Comparison of ENCODE assay signal across 18 mouse cellular contexts in the genomic region with DNA sequence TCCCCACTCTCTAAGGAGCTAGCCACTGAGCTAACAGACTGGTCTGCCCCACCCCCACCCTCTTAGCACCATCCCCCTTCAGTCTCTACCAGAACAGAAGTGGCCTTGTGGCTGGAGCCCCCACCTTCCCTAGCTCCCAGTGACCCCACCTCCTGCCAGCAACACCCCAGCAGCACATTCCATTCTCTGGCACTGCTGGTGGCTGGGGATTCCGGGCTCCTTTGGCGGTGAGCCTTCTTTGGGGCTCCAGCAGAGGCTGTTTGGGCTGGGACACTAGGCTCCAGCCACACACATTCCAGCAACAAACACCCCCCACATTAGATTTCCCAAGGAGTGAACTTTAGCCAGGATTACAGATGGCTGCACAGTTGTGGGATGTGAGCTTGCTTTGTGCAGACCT. TPM values are rescaled to one million over a fixed set of nuclear protein-coding genes. Genes with fewer than 3 reads are reported as not detected.
A peak's percentile ranks its signal among the peaks of the same experiment; 100 is the strongest.
DNase-seq lines count a peak whose midpoint lies in the region; ATAC-seq lines count a peak whose summit lies in the region.
"Had no signal": no experiment of that assay in that cellular context is flagged by ENCODE, and none has a peak within 500 bp of the region (broad histone marks: within the 10 kb centered on the region; RNA-seq: fewer than 3 reads in every experiment).

No protein-coding gene starts in this region.

- no peak overlapping the region for H3K9ac ChIP-seq in hindbrain, embryonic 16.5 days (ENCODE audit: low read depth, low read length)
- no peak overlapping the region for H3K9ac ChIP-seq in hindbrain, embryonic 11.5 days (ENCODE audit: low read depth, low read length)
- no peak overlapping the region for H3K9ac ChIP-seq in neural tube, embryonic 13.5 days
- no peak overlapping the region for H3K9ac ChIP-seq in neural tube, embryonic 15.5 days (replicated peaks)
- H3K9ac ChIP-seq: heart, embryonic 12.5 days; hindbrain, embryonic 14.5 days; liver, embryonic 13.5 days had no signal

- H3K4me3 ChIP-seq in hindbrain, embryonic 16.5 days (ENCODE audit: low read length), result no peak overlapping the region
- H3K4me3 ChIP-seq in hindbrain, embryonic 11.5 days (ENCODE audit: low read depth, low read length), result no peak overlapping the region
- H3K4me3 ChIP-seq in neural tube, embryonic 13.5 days, result no peak overlapping the region
- H3K4me3 ChIP-seq in neural tube, embryonic 15.5 days (replicated peaks), result no peak overlapping the region
- H3K4me3 ChIP-seq: heart, embryonic 12.5 days; left cerebral cortex, adult 2 months; liver, embryonic 13.5 days; megakaryocyte, embryonic 14.5 days had no signal

- 57% methylated on average over 2 of the region's 2 CpGs for WGBS in hindbrain, embryonic 16.5 days
- 55% methylated on average over 2 of the region's 2 CpGs for WGBS in hindbrain, embryonic 11.5 days
- 61% methylated on average over 2 of the region's 2 CpGs for WGBS in neural tube, embryonic 13.5 days
- 62% methylated on average over 2 of the region's 2 CpGs for WGBS in neural tube, embryonic 15.5 days

- no peak overlapping the region for H3K4me2 ChIP-seq in hindbrain, embryonic 16.5 days (ENCODE audit: low read length)
- no peak overlapping the region for H3K4me2 ChIP-seq in hindbrain, embryonic 11.5 days (replicated peaks; ENCODE audit: low read depth, low read length)
- no peak overlapping the region for H3K4me2 ChIP-seq in neural tube, embryonic 13.5 days
- H3K4me2 ChIP-seq in neural tube, embryonic 15.5 days, result no peak overlapping the region
- H3K4me2 ChIP-seq: heart, embryonic 12.5 days; hindbrain, embryonic 14.5 days; liver, embryonic 13.5 days had no signal

- peak; percentile 49 for ATAC-seq in hindbrain, embryonic 16.5 days
- no peak for ATAC-seq in hindbrain, embryonic 11.5 days (ENCODE audit: low FRiP score)
- ATAC-seq in neural tube, embryonic 13.5 days (ENCODE audit: low read depth), result no peak
- ATAC-seq in neural tube, embryonic 15.5 days (ENCODE audit: low FRiP score), result no peak

- no peaks in the 10 kb centered on the region for H3K27me3 ChIP-seq in hindbrain, embryonic 16.5 days (replicated peaks; ENCODE audit: control insufficient read depth, insufficient read depth, low read length)
- H3K27me3 ChIP-seq in hindbrain, embryonic 11.5 days (ENCODE audit: control insufficient read depth, insufficient read depth, low read length), result no peaks in the 10 kb centered on the region; the same call in 1 of the 2 replicates
- peaks cover 5% of the 10 kb centered on the region for H3K27me3 ChIP-seq in neural tube, embryonic 13.5 days
- H3K27me3 ChIP-seq in neural tube, embryonic 15.5 days (replicated peaks), result no peaks in the 10 kb centered on the region

- H3K27ac ChIP-seq in hindbrain, embryonic 16.5 days (ENCODE audit: low read depth, low read length), result no peak overlapping the region
- no peak overlapping the region for H3K27ac ChIP-seq in hindbrain, embryonic 11.5 days (ENCODE audit: low read depth, low read length)
- H3K27ac ChIP-seq in neural tube, embryonic 13.5 days (replicated peaks), result peak overlapping the region; percentile 9; the same call in 1 of the 2 replicates
- no peak overlapping the region for H3K27ac ChIP-seq in neural tube, embryonic 15.5 days (replicated peaks)
- H3K27ac ChIP-seq: hindbrain, embryonic 14.5 days; left cerebral cortex, adult 2 months; liver, embryonic 13.5 days had no signal

- peaks cover 13% of the 10 kb centered on the region; the same call in 1 of the 2 replicates for H3K36me3 ChIP-seq in hindbrain, embryonic 16.5 days (ENCODE audit: control insufficient read depth, insufficient read depth, low read length)
- H3K36me3 ChIP-seq in hindbrain, embryonic 11.5 days (ENCODE audit: control insufficient read depth, insufficient read depth, low read length), result no peaks in the 10 kb centered on the region; the same call in 1 of the 2 replicates
- H3K36me3 ChIP-seq in neural tube, embryonic 13.5 days, result peaks cover 54% of the 10 kb centered on the region
- H3K36me3 ChIP-seq in neural tube, embryonic 15.5 days, result peaks cover 30% of the 10 kb centered on the region

- H3K9me3 ChIP-seq in hindbrain, embryonic 16.5 days (ENCODE audit: control insufficient read depth, low read length), result no peaks in the 10 kb centered on the region
- H3K9me3 ChIP-seq in hindbrain, embryonic 11.5 days (ENCODE audit: control insufficient read depth, low read length), result no peaks in the 10 kb centered on the region
- H3K9me3 ChIP-seq in neural tube, embryonic 13.5 days, result no peaks in the 10 kb centered on the region
- no peaks in the 10 kb centered on the region for H3K9me3 ChIP-seq in neural tube, embryonic 15.5 days (replicated peaks)
- H3K9me3 ChIP-seq: heart, embryonic 12.5 days; liver, embryonic 13.5 days; megakaryocyte, embryonic 14.5 days had no signal

- no peaks in the 10 kb centered on the region for H3K4me1 ChIP-seq in hindbrain, embryonic 16.5 days (ENCODE audit: control insufficient read depth, insufficient read depth, low read depth, low read length)
- no peaks in the 10 kb centered on the region for H3K4me1 ChIP-seq in hindbrain, embryonic 11.5 days (replicated peaks; ENCODE audit: control insufficient read depth, insufficient read depth, low read length)
- 0 out of 2 replicates have a peak, but pooled peaks cover 4% of the 10 kb centered on the region for H3K4me1 ChIP-seq in neural tube, embryonic 13.5 days (replicated peaks)
- H3K4me1 ChIP-seq in neural tube, embryonic 15.5 days, result no peaks in the 10 kb centered on the region
- H3K4me1 ChIP-seq: liver, embryonic 13.5 days had no signal

- peak; percentile 64 for DNase-seq in adrenal gland, postnatal 14 days
- DNase-seq in adrenal gland, postnatal 4 days (ENCODE audit: low spot score in 2 of 2), result no peak
- DNase-seq in hindbrain, embryonic 11.5 days (ENCODE audit: low spot score), result no peak
- no peak for DNase-seq in thymus, postnatal 4 days
- no peak for DNase-seq in cerebellum, postnatal 14 days
- DNase-seq: adrenal gland, adult 8-10 months; cerebellum, postnatal 10 days; kidney, adult 8-10 months; liver, embryonic 13.5 days; right cerebral cortex, postnatal 4 days; thymus, adult 18-20 months had no signal

RNA-seq across cellular contexts. Expression of gene Sfrp5, which starts 8.7 kb away (rescaled TPM):
- total RNA-seq in adrenal gland, postnatal 14 days (2021), result 4.3 and 4.9 TPM in 2 replicates
- 1 to 10 TPM; 6.2 to 6.9 TPM for total RNA-seq in adrenal gland, postnatal 4 days (2021)
- 2.7 and 3.5 TPM in 2 replicates for polyA plus RNA-seq in hindbrain, embryonic 16.5 days (2015; fragmentation: Nextera tagmentation; extraction: Ambion mirVana)
- 0.80 and 0.85 TPM in 2 replicates for polyA plus RNA-seq in hindbrain, embryonic 11.5 days (2014; fragmentation: Nextera tagmentation; extraction: Ambion mirVana)
- polyA plus RNA-seq in neural tube, embryonic 13.5 days (2015; fragmentation: Nextera tagmentation; extraction: Ambion mirVana), result 20.0 and 26.8 TPM in 2 replicates
- 6.8 and 6.9 TPM in 2 replicates for polyA plus RNA-seq in neural tube, embryonic 15.5 days (2015; fragmentation: Nextera tagmentation; extraction: Ambion mirVana)

RNA-seq across cellular contexts. Expression of gene Zfyve27, which starts 29.6 kb away (rescaled TPM):
- 42.7 and 45.0 TPM in 2 replicates for total RNA-seq in adrenal gland, postnatal 14 days (2021)
- 10 to 100 TPM; 61.4 to 63.9 TPM for total RNA-seq in adrenal gland, postnatal 4 days (2021)
- 56.4 and 62.4 TPM in 2 replicates for polyA plus RNA-seq in hindbrain, embryonic 16.5 days (2015; fragmentation: Nextera tagmentation; extraction: Ambion mirVana)
- polyA plus RNA-seq in hindbrain, embryonic 11.5 days (2014; fragmentation: Nextera tagmentation; extraction: Ambion mirVana), result 17.8 and 18.4 TPM in 2 replicates
- 62.0 and 65.1 TPM in 2 replicates for polyA plus RNA-seq in neural tube, embryonic 13.5 days (2015; fragmentation: Nextera tagmentation; extraction: Ambion mirVana)
- 58.0 and 62.6 TPM in 2 replicates for polyA plus RNA-seq in neural tube, embryonic 15.5 days (2015; fragmentation: Nextera tagmentation; extraction: Ambion mirVana)

RNA-seq across cellular contexts. Expression of gene Marveld1, which starts 46.1 kb away (rescaled TPM):
- 46.4 and 50.1 TPM in 2 replicates for total RNA-seq in adrenal gland, postnatal 14 days (2021)
- total RNA-seq in adrenal gland, postnatal 4 days (2021), result 10 to 100 TPM; 45.5 to 47.2 TPM
- 1.5 and 2.3 TPM in 2 replicates for polyA plus RNA-seq in hindbrain, embryonic 16.5 days (2015; fragmentation: Nextera tagmentation; extraction: Ambion mirVana)
- 6.4 and 6.9 TPM in 2 replicates for polyA plus RNA-seq in hindbrain, embryonic 11.5 days (2014; fragmentation: Nextera tagmentation; extraction: Ambion mirVana)
- 3.2 and 4.1 TPM in 2 replicates for polyA plus RNA-seq in neural tube, embryonic 13.5 days (2015; fragmentation: Nextera tagmentation; extraction: Ambion mirVana)
- polyA plus RNA-seq in neural tube, embryonic 15.5 days (2015; fragmentation: Nextera tagmentation; extraction: Ambion mirVana), result 3.6 and 4.0 TPM in 2 replicates

RNA-seq across cellular contexts. Expression of gene Golga7b, which starts 54.1 kb away (rescaled TPM):
- total RNA-seq in adrenal gland, postnatal 14 days (2021), result 0.78 and 1.9 TPM in 2 replicates
- 1 to 10 TPM; 2.3 to 3.4 TPM for total RNA-seq in adrenal gland, postnatal 4 days (2021)
- polyA plus RNA-seq in hindbrain, embryonic 16.5 days (2015; fragmentation: Nextera tagmentation; extraction: Ambion mirVana), result 69.5 and 73.9 TPM in 2 replicates
- polyA plus RNA-seq in hindbrain, embryonic 11.5 days (2014; fragmentation: Nextera tagmentation; extraction: Ambion mirVana), result 3.9 and 5.0 TPM in 2 replicates
- polyA plus RNA-seq in neural tube, embryonic 13.5 days (2015; fragmentation: Nextera tagmentation; extraction: Ambion mirVana), result 42.3 and 48.7 TPM in 2 replicates
- 68.0 and 77.8 TPM in 2 replicates for polyA plus RNA-seq in neural tube, embryonic 15.5 days (2015; fragmentation: Nextera tagmentation; extraction: Ambion mirVana)
